In the genomic region with DNA sequence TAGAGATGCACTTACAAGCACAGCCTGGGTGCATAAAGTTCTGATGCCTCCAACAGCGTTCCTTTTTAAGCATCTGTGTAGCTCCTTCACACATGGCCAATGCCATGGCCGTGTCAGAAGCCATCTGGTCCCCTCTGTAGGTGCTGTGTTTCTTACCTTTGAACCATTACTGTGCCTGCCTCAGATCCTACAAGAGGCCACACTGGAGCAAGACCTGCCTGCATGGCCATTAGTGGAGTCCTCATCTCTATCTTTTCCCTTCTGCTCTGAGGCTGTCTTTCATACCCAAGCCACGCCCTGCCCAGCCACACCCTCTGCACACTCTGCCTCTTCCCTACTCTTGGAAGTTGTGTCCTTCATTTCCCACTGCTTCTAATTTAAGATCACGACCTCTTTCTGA, we compare ENCODE assay signal across 22 mouse cellular contexts. TPM values are rescaled to one million over a fixed set of nuclear protein-coding genes. Genes with fewer than 3 reads are reported as not detected.
A peak's percentile ranks its signal among the peaks of the same experiment; 100 is the strongest.
DNase-seq lines count a peak whose midpoint lies in the region.
"Had no signal": no experiment of that assay in that cellular context is flagged by ENCODE, and none has a peak within 500 bp of the region (broad histone marks: within the 10 kb centered on the region; RNA-seq: fewer than 3 reads in every experiment).

No protein-coding gene starts in this region.

- H3K9me3 ChIP-seq in heart, embryonic 10.5 days: no peaks in the 10 kb centered on the region
- H3K9me3 ChIP-seq: G1E had no signal

- DNase-seq in heart, adult 11 months: peak; percentile 77
- DNase-seq in heart, postnatal 10 days: no peak
- DNase-seq in heart, embryonic 10.5 days (ENCODE audit: low spot score): peak; percentile 65
- DNase-seq in heart, postnatal 36 days: no peak
- DNase-seq: adrenal gland, adult 2 months; adrenal gland, adult 8-10 months; adrenal gland, postnatal 10 days; adrenal gland, postnatal 14 days; adrenal gland, postnatal 25 days; adrenal gland, postnatal 36 days; B cell, adult 2 months; cerebellum, adult 11 months; cerebellum, adult 11-12 months; cerebellum, adult 18-20 months had no signal

- intact Hi-C loops in heart, postnatal 10 days (cut with DNase I): no loop called here
- intact Hi-C loops in heart, postnatal 36 days (cut with DNase I): no loop called here

- 75% methylated on average over 4 of the region's 4 CpGs for WGBS in heart, embryonic 10.5 days

- H3K4me3 ChIP-seq in heart, embryonic 10.5 days: no peak overlapping the region

- no peaks in the 10 kb centered on the region for H3K27me3 ChIP-seq in heart, embryonic 10.5 days (ENCODE audit: insufficient read depth, poor library complexity, severe bottlenecking)
- H3K27me3 ChIP-seq: Patski had no signal

- no peaks in the 10 kb centered on the region for H3K36me3 ChIP-seq in heart, embryonic 10.5 days
- H3K36me3 ChIP-seq: G1E had no signal

- H3K27ac ChIP-seq in heart, embryonic 10.5 days: no peak overlapping the region

- H3K4me1 ChIP-seq in heart, embryonic 10.5 days: no peaks in the 10 kb centered on the region

RNA-seq across cellular contexts. Expression of a gene that starts 6.3 kb away (rescaled TPM):
- total RNA-seq in heart, postnatal 10 days (2021): not detected
- not detected in 2 replicates for polyA plus RNA-seq in heart, embryonic 10.5 days (2016; fragmentation: Nextera tagmentation; extraction: Ambion mirVana)
- not detected for total RNA-seq in heart, postnatal 36 days (2021)
- total RNA-seq: adrenal gland, adult 18-20 months; adrenal gland, adult 2 months; adrenal gland, adult 8-10 months; adrenal gland, postnatal 10 days; adrenal gland, postnatal 14 days; adrenal gland, postnatal 25 days; adrenal gland, postnatal 36 days; CH12.LX; MEL had no signal
- polyA plus RNA-seq: activated CD4-positive, CD25-positive, alpha-beta regulatory T cell, adult 4 months; adrenal gland, adult 2 months; C2C12; CD4-positive, CD25-positive, alpha-beta regulatory T cell, adult 4 months; G1E; Patski had no signal

RNA-seq across cellular contexts. Expression of a gene that starts 14.1 kb away (rescaled TPM):
- total RNA-seq in heart, postnatal 10 days (2021): not detected
- polyA plus RNA-seq in heart, embryonic 10.5 days (2016; fragmentation: Nextera tagmentation; extraction: Ambion mirVana): 1.8 and 3.6 TPM in 2 replicates
- total RNA-seq in heart, postnatal 36 days (2021): not detected
- total RNA-seq: adrenal gland, adult 18-20 months; adrenal gland, adult 2 months; adrenal gland, adult 8-10 months; adrenal gland, postnatal 10 days; adrenal gland, postnatal 14 days; adrenal gland, postnatal 25 days; adrenal gland, postnatal 36 days; MEL had no signal
- polyA plus RNA-seq: activated CD4-positive, CD25-positive, alpha-beta regulatory T cell, adult 4 months; adrenal gland, adult 2 months; C2C12; CD4-positive, CD25-positive, alpha-beta regulatory T cell, adult 4 months; G1E had no signal

Comparison
In these comparisons a context has a peak if more than half of its experiments do, and no peak if none do; other contexts are left out.
1. DNase-seq: peak in heart, adult 11 months (single experiment) and heart, embryonic 10.5 days (single experiment); none in heart, postnatal 10 days (0 of 2) and heart, postnatal 36 days (0 of 2).